Mouse (Mus musculus) bone marrow macrophage, adult 2 months (primary cell): ENCODE measurements at regions not wholly inside any gene's neighbourhood (a gene's known extent, or its start where the extent isn't known, plus 50 kb on each side); places are given as distances from the start of the nearest gene placed in this dataset.

Source experiments
- CTCF ChIP-seq: IDR thresholded peaks from 2 replicates; pipeline ENCODE4 v1.5.1; 2012; ENCODE audit warnings: low read depth, mild to moderate bottlenecking, low read length, moderate library complexity
- POLR2A ChIP-seq: IDR thresholded peaks from 2 replicates; pipeline ENCODE4 v1.6.1; 2012; ENCODE audit warnings: mild to moderate bottlenecking, low read depth, low read length, borderline replicate concordance

DNA sequence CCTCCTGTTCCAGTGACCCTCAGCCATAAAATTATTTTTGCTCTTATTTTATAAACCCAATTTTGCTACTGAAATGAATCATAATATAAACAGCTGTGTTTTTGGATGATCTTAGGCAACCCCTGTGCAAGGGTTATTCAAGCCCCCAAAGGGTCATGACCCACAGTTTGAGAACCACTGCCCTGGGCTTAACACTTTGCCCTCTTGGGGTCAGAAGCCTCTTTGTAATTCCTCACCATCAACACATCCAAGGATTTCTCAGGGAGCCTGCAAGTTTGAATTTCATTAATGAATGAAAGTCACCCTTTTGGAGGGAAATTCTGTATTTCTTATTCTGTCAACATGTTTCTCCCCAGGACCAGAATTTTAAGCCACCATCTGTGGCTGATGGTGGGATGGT, 123.1 kb downstream of the Cmpk2 start:
- TF ChIP-seq POLR2A (no peak), CTCF (no peak)
